Mouse (Mus musculus): ENCODE data around the gene Inf2. TPM values are rescaled to one million over a fixed set of nuclear protein-coding genes. Genes with fewer than 3 reads are reported as not detected.

Inf2 gene
- polyA plus RNA-seq, 2 experiments, result 6.9 to 27.5 TPM

DNA sequence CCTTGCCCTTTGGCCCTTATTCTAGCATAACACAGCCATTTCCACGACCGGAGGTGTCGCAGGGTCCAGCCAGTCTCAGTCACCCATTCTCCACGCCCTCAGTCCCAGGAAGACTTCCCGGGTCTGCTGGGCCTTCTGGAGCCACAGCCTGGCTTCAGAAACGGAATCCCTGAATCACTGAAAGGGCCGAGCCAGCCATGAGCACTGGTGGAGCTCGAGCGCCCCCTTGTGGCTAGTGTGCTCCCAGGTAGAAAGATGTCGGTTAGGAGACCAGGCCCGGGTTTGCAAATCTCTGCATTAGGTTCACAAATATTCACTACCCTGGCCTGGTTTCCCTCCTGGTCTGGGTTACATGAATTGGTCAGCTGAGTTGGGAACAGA lies 45.7 kb upstream of the Inf2 start:
- Histone ChIP-seq H3K4me2 (replicated peaks; ENCODE audit: low read depth, low read length, severe bottlenecking) (no peak overlapping the region), H3K27me3 (ENCODE audit: control insufficient read depth, insufficient read depth, low read length) (no peaks in the 10 kb centered on the region), H3K4me3 (replicated peaks; ENCODE audit: low read length) (no peak overlapping the region), H3K9ac (ENCODE audit: low read depth, low read length, severe bottlenecking) (no peak overlapping the region), H3K4me1 (ENCODE audit: control insufficient read depth, insufficient read depth, low read length) (no peaks in the 10 kb centered on the region), H3K27ac (replicated peaks; ENCODE audit: low read depth, low read length) (no peak overlapping the region), H3K9me3 (ENCODE audit: control insufficient read depth, low read length) (no peaks in the 10 kb centered on the region), H3K36me3 (ENCODE audit: control insufficient read depth, insufficient read depth, low read length) (no peaks in the 10 kb centered on the region)
- peak; percentile 16; the same call in 1 of the 2 replicates for TF ChIP-seq POLR2A (IDR thresholded peaks at IDR 0.05; ENCODE audit: borderline replicate concordance, extremely low read depth, insufficient read depth, insufficient read length)
- WGBS, result 5% methylated on average over 11 of the region's 11 CpGs
- ATAC-seq (ENCODE audit: low FRiP score, low read depth) (0 out of 2 replicates have a peak, but pooled peaks have one; percentile 26), DNase-seq (ENCODE audit: low spot score) (peak; percentile 89)

DNA sequence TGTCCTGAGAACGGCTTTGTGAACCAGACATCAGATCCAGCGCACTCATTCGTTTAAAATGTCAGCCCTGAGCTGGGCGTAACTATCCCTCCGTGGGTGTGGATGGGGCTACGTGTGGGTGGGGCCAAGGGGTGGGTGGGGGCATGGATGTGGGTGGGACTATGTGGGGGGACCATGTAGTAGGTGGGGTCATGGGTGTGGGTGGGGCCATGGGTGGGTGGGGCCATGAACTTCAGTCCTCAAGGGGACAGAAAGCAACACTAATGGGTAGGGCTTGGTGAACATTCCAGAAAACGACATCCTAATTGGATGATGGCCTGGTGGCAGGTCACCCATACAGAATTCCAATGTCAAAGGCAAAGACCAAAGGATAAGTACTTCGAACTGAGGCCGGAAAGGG lies 44.6 kb upstream of the Inf2 start:
- WGBS, result 70% methylated on average over 9 of the region's 9 CpGs
- no peak overlapping the region for H3K27ac ChIP-seq (replicated peaks; ENCODE audit: low read depth, low read length)
- H3K4me3 ChIP-seq (replicated peaks; ENCODE audit: low read length), result no peak overlapping the region
- H3K36me3 ChIP-seq (ENCODE audit: control insufficient read depth, insufficient read depth, low read length), result no peaks in the 10 kb centered on the region
- no peaks in the 10 kb centered on the region for H3K9me3 ChIP-seq (ENCODE audit: control insufficient read depth, low read length)
- no peak overlapping the region for H3K4me2 ChIP-seq (replicated peaks; ENCODE audit: low read depth, low read length, severe bottlenecking)
- DNase-seq (ENCODE audit: low spot score), result no peak
- H3K27me3 ChIP-seq (ENCODE audit: control insufficient read depth, insufficient read depth, low read length), result no peaks in the 10 kb centered on the region
- TF ChIP-seq POLR2A (IDR thresholded peaks at IDR 0.05; ENCODE audit: borderline replicate concordance, extremely low read depth, insufficient read depth, insufficient read length), result no peak
- no peak for ATAC-seq (ENCODE audit: low FRiP score, low read depth)
- no peaks in the 10 kb centered on the region for H3K4me1 ChIP-seq (ENCODE audit: control insufficient read depth, insufficient read depth, low read length)
- no peak overlapping the region for H3K9ac ChIP-seq (ENCODE audit: low read depth, low read length, severe bottlenecking)

DNA sequence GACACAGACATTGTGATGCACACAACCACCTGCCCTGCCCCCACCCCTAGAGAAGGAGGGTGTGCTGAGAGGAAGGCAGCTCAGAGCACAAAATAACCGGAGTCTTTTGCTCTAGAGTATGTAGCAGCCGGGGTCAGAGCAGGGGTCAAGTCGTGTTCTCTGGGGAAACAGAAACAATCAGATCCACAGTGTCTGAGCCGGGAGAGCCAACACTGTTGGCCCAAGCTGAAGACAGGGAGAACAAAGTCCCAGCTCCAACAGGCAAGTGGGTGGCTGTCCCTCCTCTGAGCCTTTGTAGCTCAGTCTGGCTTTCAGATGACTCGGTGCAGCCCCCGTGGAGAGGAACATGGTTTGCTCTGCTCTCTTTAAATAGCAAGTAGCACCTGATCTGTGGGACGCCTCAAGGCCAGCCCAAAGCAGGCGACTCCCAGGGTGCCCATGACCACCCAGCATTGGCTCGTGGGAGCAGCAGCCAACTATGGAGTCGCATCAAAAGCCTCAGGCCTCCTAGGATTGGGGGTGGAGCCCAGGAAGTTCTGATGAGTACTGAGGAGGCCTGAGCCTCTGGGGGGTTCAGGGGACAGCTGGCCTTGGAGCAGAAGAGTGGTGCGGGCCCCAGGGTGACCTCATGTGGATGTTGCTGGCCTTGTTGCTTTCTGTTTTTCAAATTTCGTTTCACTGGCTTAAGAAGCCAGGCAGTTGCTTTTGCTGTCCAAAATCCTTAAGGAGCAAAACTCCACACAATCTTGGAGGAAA lies 43.5 kb upstream of the Inf2 start:
- no peak overlapping the region for H3K9ac ChIP-seq (ENCODE audit: low read depth, low read length, severe bottlenecking)
- no peaks in the 10 kb centered on the region for H3K9me3 ChIP-seq (ENCODE audit: control insufficient read depth, low read length)
- H3K4me2 ChIP-seq (replicated peaks; ENCODE audit: low read depth, low read length, severe bottlenecking), result no peak overlapping the region
- no peaks in the 10 kb centered on the region for H3K27me3 ChIP-seq (ENCODE audit: control insufficient read depth, insufficient read depth, low read length)
- no peaks in the 10 kb centered on the region for H3K4me1 ChIP-seq (ENCODE audit: control insufficient read depth, insufficient read depth, low read length)
- 40% methylated on average over 12 of the region's 12 CpGs for WGBS
- ATAC-seq (ENCODE audit: low FRiP score, low read depth), result no peak
- H3K36me3 ChIP-seq (ENCODE audit: control insufficient read depth, insufficient read depth, low read length), result no peaks in the 10 kb centered on the region
- DNase-seq (ENCODE audit: low spot score), result no peak
- no peak for TF ChIP-seq POLR2A (IDR thresholded peaks at IDR 0.05; ENCODE audit: borderline replicate concordance, extremely low read depth, insufficient read depth, insufficient read length)
- no peak overlapping the region for H3K4me3 ChIP-seq (replicated peaks; ENCODE audit: low read length)
- no peak overlapping the region for H3K27ac ChIP-seq (replicated peaks; ENCODE audit: low read depth, low read length)

DNA sequence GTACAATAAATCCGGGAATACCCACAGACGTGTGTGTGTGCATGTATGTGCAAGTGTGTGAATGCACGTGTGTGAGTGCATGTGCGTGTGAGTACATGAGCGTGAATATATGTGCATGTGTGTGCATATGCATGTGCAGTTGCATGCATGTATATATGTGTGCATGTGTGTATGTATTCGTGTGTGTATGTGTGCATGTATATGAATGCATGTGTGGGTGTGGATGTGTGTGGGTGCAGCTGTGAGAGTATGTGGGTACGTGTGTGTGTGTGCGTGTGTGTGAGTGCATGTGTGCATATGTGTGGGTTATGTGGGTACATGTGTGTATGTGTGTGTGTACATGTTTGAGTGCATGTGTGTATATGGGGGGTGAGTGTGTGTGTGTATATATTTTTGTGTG lies 42.5 kb upstream of the Inf2 start:
- no peak for TF ChIP-seq POLR2A (IDR thresholded peaks at IDR 0.05; ENCODE audit: borderline replicate concordance, extremely low read depth, insufficient read depth, insufficient read length)
- no peaks in the 10 kb centered on the region for H3K27me3 ChIP-seq (ENCODE audit: control insufficient read depth, insufficient read depth, low read length)
- no peak overlapping the region for H3K4me3 ChIP-seq (replicated peaks; ENCODE audit: low read length)
- WGBS, result 89% methylated on average over 8 of the region's 8 CpGs
- no peaks in the 10 kb centered on the region for H3K4me1 ChIP-seq (ENCODE audit: control insufficient read depth, insufficient read depth, low read length)
- H3K9ac ChIP-seq (ENCODE audit: low read depth, low read length, severe bottlenecking), result no peak overlapping the region
- DNase-seq (ENCODE audit: low spot score) (no peak), ATAC-seq (ENCODE audit: low FRiP score, low read depth) (no peak)
- H3K4me2 ChIP-seq (replicated peaks; ENCODE audit: low read depth, low read length, severe bottlenecking), result no peak overlapping the region
- no peaks in the 10 kb centered on the region for H3K9me3 ChIP-seq (ENCODE audit: control insufficient read depth, low read length)
- H3K36me3 ChIP-seq (ENCODE audit: control insufficient read depth, insufficient read depth, low read length), result no peaks in the 10 kb centered on the region
- no peak overlapping the region for H3K27ac ChIP-seq (replicated peaks; ENCODE audit: low read depth, low read length)

DNA sequence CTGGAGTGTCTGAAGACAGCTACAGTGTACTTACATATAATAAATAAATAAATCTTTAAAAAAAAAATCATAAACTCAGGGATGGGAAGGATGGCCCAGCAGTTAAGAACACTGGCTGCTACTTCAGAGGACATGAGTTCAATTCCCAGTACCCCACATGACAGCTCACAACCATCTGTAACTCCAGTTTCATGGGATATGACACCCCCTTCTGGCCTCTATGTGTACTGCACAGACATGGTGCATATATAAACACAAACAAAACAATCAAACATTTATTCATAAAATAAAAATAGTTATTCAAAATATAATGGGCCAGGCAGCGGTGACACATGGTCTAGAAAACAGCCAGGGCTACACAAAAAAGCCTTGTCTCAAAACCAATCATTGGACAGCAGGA lies 39.3 kb upstream of the Inf2 start:
- Histone ChIP-seq H3K27me3 (ENCODE audit: control insufficient read depth, insufficient read depth, low read length) (no peaks in the 10 kb centered on the region), H3K27ac (replicated peaks; ENCODE audit: low read depth, low read length) (no peak overlapping the region), H3K36me3 (ENCODE audit: control insufficient read depth, insufficient read depth, low read length) (no peaks in the 10 kb centered on the region), H3K4me2 (replicated peaks; ENCODE audit: low read depth, low read length, severe bottlenecking) (no peak overlapping the region), H3K4me3 (replicated peaks; ENCODE audit: low read length) (no peak overlapping the region), H3K9me3 (ENCODE audit: control insufficient read depth, low read length) (no peaks in the 10 kb centered on the region), H3K4me1 (ENCODE audit: control insufficient read depth, insufficient read depth, low read length) (no peaks in the 10 kb centered on the region), H3K9ac (ENCODE audit: low read depth, low read length, severe bottlenecking) (no peak overlapping the region)
- no peak for TF ChIP-seq POLR2A (IDR thresholded peaks at IDR 0.05; ENCODE audit: borderline replicate concordance, extremely low read depth, insufficient read depth, insufficient read length)
- WGBS, result 93% methylated on average over 1 of the region's 1 CpGs
- ATAC-seq (ENCODE audit: low FRiP score, low read depth), result no peak
- no peak for DNase-seq (ENCODE audit: low spot score)
